Mouse (Mus musculus): ENCODE measurements at regions not wholly inside any gene's neighbourhood (a gene's known extent, or its start where the extent isn't known, plus 50 kb on each side); places are given as distances from the start of the nearest gene placed in this dataset.

- Histone ChIP-seq H3K27ac (ENCODE audit: low read depth, low read length) (no peak overlapping the region), H3K4me1 (ENCODE audit: control insufficient read depth, insufficient read depth, low read length) (no peaks in the 10 kb centered on the region), H3K36me3 (ENCODE audit: control insufficient read depth, insufficient read depth, low read length) (no peaks in the 10 kb centered on the region), H3K27me3 (ENCODE audit: control insufficient read depth, insufficient read depth, low read length) (no peaks in the 10 kb centered on the region), H3K4me2 (ENCODE audit: low read depth, low read length) (no peak overlapping the region), H3K4me3 (ENCODE audit: low read depth, low read length) (no peak overlapping the region), H3K9me3 (ENCODE audit: control insufficient read depth, low read length) (no peaks in the 10 kb centered on the region), H3K9ac (replicated peaks; ENCODE audit: low read depth, low read length) (no peak overlapping the region)
- no peak for ATAC-seq (ENCODE audit: low read depth)
- 86% methylated on average over 1 of the region's 1 CpGs for WGBS
Observed at GRCm38 (mm10) chr15:27282279-27282678, 184.2 kb upstream of the Ank start.

- H3K4me2 ChIP-seq (ENCODE audit: low read depth, low read length): no peak overlapping the region
- H3K27ac ChIP-seq (ENCODE audit: low read depth, low read length): no peak overlapping the region
- ATAC-seq (ENCODE audit: low read depth): no peak
- H3K9ac ChIP-seq (replicated peaks; ENCODE audit: low read depth, low read length): no peak overlapping the region
- H3K4me1 ChIP-seq (ENCODE audit: control insufficient read depth, insufficient read depth, low read length): no peaks in the 10 kb centered on the region
- no peak overlapping the region for H3K4me3 ChIP-seq (ENCODE audit: low read depth, low read length)
- no peaks in the 10 kb centered on the region for H3K27me3 ChIP-seq (ENCODE audit: control insufficient read depth, insufficient read depth, low read length)
- no peaks in the 10 kb centered on the region for H3K9me3 ChIP-seq (ENCODE audit: control insufficient read depth, low read length)
- no peaks in the 10 kb centered on the region for H3K36me3 ChIP-seq (ENCODE audit: control insufficient read depth, insufficient read depth, low read length)
- WGBS: 82% methylated on average over 4 of the region's 4 CpGs
Observed at GRCm38 (mm10) chr15:27303856-27304255, 162.6 kb upstream of the Ank start.

- no peak for ATAC-seq (ENCODE audit: low read depth)
- no peaks in the 10 kb centered on the region for H3K4me1 ChIP-seq (ENCODE audit: control insufficient read depth, insufficient read depth, low read length)
- H3K27ac ChIP-seq (ENCODE audit: low read depth, low read length): no peak overlapping the region
- no peak overlapping the region for H3K4me2 ChIP-seq (ENCODE audit: low read depth, low read length)
- H3K9ac ChIP-seq (replicated peaks; ENCODE audit: low read depth, low read length): no peak overlapping the region
- H3K36me3 ChIP-seq (ENCODE audit: control insufficient read depth, insufficient read depth, low read length): no peaks in the 10 kb centered on the region
- no peaks in the 10 kb centered on the region for H3K27me3 ChIP-seq (ENCODE audit: control insufficient read depth, insufficient read depth, low read length)
- H3K4me3 ChIP-seq (ENCODE audit: low read depth, low read length): no peak overlapping the region
- 60% methylated on average over 7 of the region's 7 CpGs for whole genome bisulfite sequencing
- H3K9me3 ChIP-seq (ENCODE audit: control insufficient read depth, low read length): no peaks in the 10 kb centered on the region
Observed at GRCm38 (mm10) chr15:27304256-27304655, 162.2 kb upstream of the Ank start.

GRCm38 (mm10) chr15:27305035-27305434, 161.4 kb upstream of the Ank start:
- 95% methylated on average over 4 of the region's 4 CpGs for WGBS
- Histone ChIP-seq H3K4me3 (ENCODE audit: low read depth, low read length) (no peak overlapping the region), H3K27ac (ENCODE audit: low read depth, low read length) (no peak overlapping the region), H3K27me3 (ENCODE audit: control insufficient read depth, insufficient read depth, low read length) (no peaks in the 10 kb centered on the region), H3K4me2 (ENCODE audit: low read depth, low read length) (no peak overlapping the region), H3K36me3 (ENCODE audit: control insufficient read depth, insufficient read depth, low read length) (no peaks in the 10 kb centered on the region), H3K9ac (replicated peaks; ENCODE audit: low read depth, low read length) (no peak overlapping the region), H3K4me1 (ENCODE audit: control insufficient read depth, insufficient read depth, low read length) (no peaks in the 10 kb centered on the region), H3K9me3 (ENCODE audit: control insufficient read depth, low read length) (no peaks in the 10 kb centered on the region)
- no peak for ATAC-seq (ENCODE audit: low read depth)

- no peaks in the 10 kb centered on the region for H3K36me3 ChIP-seq (ENCODE audit: control insufficient read depth, insufficient read depth, low read length)
- no peak overlapping the region for H3K4me2 ChIP-seq (ENCODE audit: low read depth, low read length)
- WGBS: 70% methylated on average over 4 of the region's 4 CpGs
- H3K9ac ChIP-seq (replicated peaks; ENCODE audit: low read depth, low read length): no peak overlapping the region
- no peaks in the 10 kb centered on the region for H3K4me1 ChIP-seq (ENCODE audit: control insufficient read depth, insufficient read depth, low read length)
- H3K9me3 ChIP-seq (ENCODE audit: control insufficient read depth, low read length): no peaks in the 10 kb centered on the region
- H3K4me3 ChIP-seq (ENCODE audit: low read depth, low read length): no peak overlapping the region
- no peak overlapping the region for H3K27ac ChIP-seq (ENCODE audit: low read depth, low read length)
- no peaks in the 10 kb centered on the region for H3K27me3 ChIP-seq (ENCODE audit: control insufficient read depth, insufficient read depth, low read length)
- ATAC-seq (ENCODE audit: low read depth): no peak
Observed at GRCm38 (mm10) chr15:27308639-27309038, 157.8 kb upstream of the Ank start.

GRCm38 (mm10) chr15:27315964-27316745, 150.3 kb upstream of the Ank start:
- WGBS: 52% methylated on average over 4 of the region's 4 CpGs
- no peak overlapping the region for H3K9ac ChIP-seq (replicated peaks; ENCODE audit: low read depth, low read length)
- no peaks in the 10 kb centered on the region for H3K27me3 ChIP-seq (ENCODE audit: control insufficient read depth, insufficient read depth, low read length)
- no peak overlapping the region for H3K27ac ChIP-seq (ENCODE audit: low read depth, low read length)
- H3K4me3 ChIP-seq (ENCODE audit: low read depth, low read length): no peak overlapping the region
- no peak for ATAC-seq (ENCODE audit: low read depth)
- H3K4me1 ChIP-seq (ENCODE audit: control insufficient read depth, insufficient read depth, low read length): no peaks in the 10 kb centered on the region
- no peaks in the 10 kb centered on the region for H3K9me3 ChIP-seq (ENCODE audit: control insufficient read depth, low read length)
- no peak overlapping the region for H3K4me2 ChIP-seq (ENCODE audit: low read depth, low read length)
- H3K36me3 ChIP-seq (ENCODE audit: control insufficient read depth, insufficient read depth, low read length): no peaks in the 10 kb centered on the region

GRCm38 (mm10) chr15:27316746-27317129, 149.7 kb upstream of the Ank start:
- no peak for ATAC-seq (ENCODE audit: low read depth)
- H3K27ac ChIP-seq (ENCODE audit: low read depth, low read length): no peak overlapping the region

GRCm38 (mm10) chr15:27321915-27322665, 144.4 kb upstream of the Ank start:
- 87% methylated on average over 10 of the region's 10 CpGs for WGBS
- Histone ChIP-seq H3K27ac (ENCODE audit: low read depth, low read length) (no peak overlapping the region), H3K27me3 (ENCODE audit: control insufficient read depth, insufficient read depth, low read length) (no peaks in the 10 kb centered on the region), H3K9me3 (ENCODE audit: control insufficient read depth, low read length) (no peaks in the 10 kb centered on the region), H3K4me2 (ENCODE audit: low read depth, low read length) (no peak overlapping the region), H3K4me3 (ENCODE audit: low read depth, low read length) (no peak overlapping the region), H3K36me3 (ENCODE audit: control insufficient read depth, insufficient read depth, low read length) (no peaks in the 10 kb centered on the region), H3K4me1 (ENCODE audit: control insufficient read depth, insufficient read depth, low read length) (no peaks in the 10 kb centered on the region), H3K9ac (replicated peaks; ENCODE audit: low read depth, low read length) (no peak overlapping the region)
- ATAC-seq (ENCODE audit: low read depth): no peak

More at GRCm38 (mm10) chr15:27316746-27317129, 149.7 kb upstream of the Ank start:
- no peak overlapping the region for H3K4me3 ChIP-seq (ENCODE audit: low read depth, low read length)
- no peaks in the 10 kb centered on the region for H3K27me3 ChIP-seq (ENCODE audit: control insufficient read depth, insufficient read depth, low read length)
- no peaks in the 10 kb centered on the region for H3K9me3 ChIP-seq (ENCODE audit: control insufficient read depth, low read length)
- no peak overlapping the region for H3K4me2 ChIP-seq (ENCODE audit: low read depth, low read length)
- no peaks in the 10 kb centered on the region for H3K36me3 ChIP-seq (ENCODE audit: control insufficient read depth, insufficient read depth, low read length)
- no peak overlapping the region for H3K9ac ChIP-seq (replicated peaks; ENCODE audit: low read depth, low read length)
- WGBS: 79% methylated on average over 1 of the region's 1 CpGs
- H3K4me1 ChIP-seq (ENCODE audit: control insufficient read depth, insufficient read depth, low read length): no peaks in the 10 kb centered on the region

GRCm38 (mm10) chr15:27325847-27326548, 140.5 kb upstream of the Ank start:
- peak; percentile 92 for ATAC-seq (ENCODE audit: low read depth)
- Histone ChIP-seq H3K27ac (ENCODE audit: low read depth, low read length) (no peak overlapping the region), H3K4me3 (ENCODE audit: low read depth, low read length) (no peak overlapping the region), H3K9me3 (ENCODE audit: control insufficient read depth, low read length) (no peaks in the 10 kb centered on the region), H3K36me3 (ENCODE audit: control insufficient read depth, insufficient read depth, low read length) (no peaks in the 10 kb centered on the region), H3K4me1 (ENCODE audit: control insufficient read depth, insufficient read depth, low read length) (no peaks in the 10 kb centered on the region), H3K9ac (replicated peaks; ENCODE audit: low read depth, low read length) (no peak overlapping the region), H3K27me3 (ENCODE audit: control insufficient read depth, insufficient read depth, low read length) (no peaks in the 10 kb centered on the region), H3K4me2 (ENCODE audit: low read depth, low read length) (peak overlapping the region; percentile 1; the same call in 1 of the 2 replicates)
- 26% methylated on average over 15 of the region's 15 CpGs for WGBS

All from neural tube, embryonic 14.5 days (tissue).